Mouse (Mus musculus) CH12.LX (cell line): ENCODE measurements around the gene Tgm2. TPM values are rescaled to one million over a fixed set of nuclear protein-coding genes. Genes with fewer than 3 reads are reported as not detected.

ENCODE experiments used
- DNase-seq: peaks from one replicate; pipeline ENCODE4 v3.0.0-alpha.2; 2013; ENCODE audit errors: extremely low read depth
- H3K27ac ChIP-seq: 2 replicates; pipeline ENCODE4 v1.5.1; 2012; ENCODE audit warnings: low read depth, mild to moderate bottlenecking, control low read depth, moderate library complexity; ENCODE audit not compliant: insufficient read depth
- H3K27me3 ChIP-seq: replicated peaks from 2 replicates; pipeline ENCODE3; 2012; ENCODE audit warnings: inconsistent platforms
- H3K36me3 ChIP-seq, 2 experiments: replicated peaks in 1 of 2; 2 replicates each; pipeline versions ENCODE3 to v1.6.1; 2012; ENCODE audit warnings: inconsistent platforms in 1 of 2, low read length in 1 of 2, mild to moderate bottlenecking in 1 of 2, mixed read lengths in 1 of 2, moderate library complexity in 1 of 2; ENCODE audit not compliant: control insufficient read depth in 1 of 2, insufficient read depth in 1 of 2
- H3K4me1 ChIP-seq, 2 experiments: 2 replicates each; pipeline ENCODE4 v1.6.1; 2012; ENCODE audit warnings: inconsistent platforms in 1 of 2, moderate library complexity in 1 of 2; ENCODE audit not compliant: insufficient read depth in 2 of 2, control insufficient read depth in 1 of 2
- H3K4me2 ChIP-seq: 2 replicates; pipeline ENCODE4 v1.6.1; 2012; ENCODE audit warnings: low read depth, mild to moderate bottlenecking, control low read depth; ENCODE audit not compliant: poor library complexity, insufficient read depth, severe bottlenecking
- H3K4me3 ChIP-seq, 3 experiments: fragments of 150-350 bp in 1 of 3; sonication (generic) in 1 of 3; replicated peaks in 1 of 3; 2 replicates each; pipeline versions ENCODE3 to v1.5.1; 2011 to 2012; ENCODE audit warnings: low read depth in 2 of 3, low read length in 2 of 3, mild to moderate bottlenecking in 2 of 3, moderate library complexity in 2 of 3, control low read depth in 1 of 3, improper control_type of control experiment in 1 of 3, inconsistent platforms in 1 of 3, mixed read lengths in 1 of 3; ENCODE audit not compliant: poor library complexity in 1 of 3
- H3K79me2 ChIP-seq: replicated peaks from 2 replicates; pipeline ENCODE4 v1.6.1; 2012; ENCODE audit warnings: mild to moderate bottlenecking, moderate library complexity; ENCODE audit not compliant: control insufficient read depth, poor library complexity, insufficient read depth, severe bottlenecking; ENCODE audit errors: extremely low read depth
- H3K9ac ChIP-seq: 2 replicates; pipeline ENCODE4 v1.6.1; 2012; ENCODE audit warnings: low read depth, mild to moderate bottlenecking, control low read depth, moderate library complexity; ENCODE audit not compliant: insufficient read depth
- H3K9me3 ChIP-seq: replicated peaks from 2 replicates; pipeline ENCODE3; 2012; ENCODE audit warnings: low read length, inconsistent platforms, mixed read lengths
- BHLHE40 ChIP-seq: IDR thresholded peaks from 2 replicates; pipeline ENCODE4 v1.6.1; 2011; ENCODE audit warnings: mild to moderate bottlenecking, low read depth, low read length, improper control_type of control experiment
- ELF1 ChIP-seq: IDR thresholded peaks from 2 replicates; pipeline ENCODE4 v1.6.1; 2014; ENCODE audit warnings: low read depth, mild to moderate bottlenecking, inconsistent platforms, low read length, improper control_type of control experiment
- EP300 ChIP-seq: IDR thresholded peaks from 2 replicates; pipeline ENCODE4 v1.6.1; 2011; ENCODE audit warnings: low read length, improper control_type of control experiment
- GABPA ChIP-seq: IDR thresholded peaks from 2 replicates; pipeline ENCODE4 v1.6.1; 2012; ENCODE audit warnings: low read depth, low read length, improper control_type of control experiment, inconsistent platforms; ENCODE audit not compliant: insufficient replicate concordance
- IRF4 ChIP-seq: IDR thresholded peaks from 2 replicates; pipeline ENCODE4 v1.6.1; 2014; ENCODE audit warnings: low read depth, mild to moderate bottlenecking, inconsistent platforms, low read length, improper control_type of control experiment
- JUN ChIP-seq: IDR thresholded peaks from 2 replicates; pipeline ENCODE4 v1.6.1; 2011; ENCODE audit warnings: low read depth, mild to moderate bottlenecking, low read length, improper control_type of control experiment, moderate library complexity; ENCODE audit not compliant: insufficient read depth
- KAT2A ChIP-seq: IDR thresholded peaks from 2 replicates; pipeline ENCODE4 v1.6.1; 2012; ENCODE audit warnings: low read length, improper control_type of control experiment, inconsistent platforms; ENCODE audit not compliant: insufficient replicate concordance
- MAFK ChIP-seq: IDR thresholded peaks from 2 replicates; pipeline ENCODE4 v1.6.1; 2011; ENCODE audit warnings: low read length, improper control_type of control experiment; ENCODE audit not compliant: insufficient replicate concordance
- MEF2A ChIP-seq: IDR thresholded peaks from 2 replicates; pipeline ENCODE4 v1.6.1; 2014; ENCODE audit warnings: low read depth, mild to moderate bottlenecking, inconsistent platforms, low read length, improper control_type of control experiment, borderline replicate concordance
- NELFE ChIP-seq: IDR thresholded peaks from 2 replicates; pipeline ENCODE4 v1.6.1; 2011; ENCODE audit warnings: low read depth, low read length, improper control_type of control experiment
- PAX5 ChIP-seq: IDR thresholded peaks from 2 replicates; pipeline ENCODE4 v1.6.1; 2012; ENCODE audit warnings: low read length, inconsistent platforms, mixed read lengths
- RCOR1 ChIP-seq: conservative IDR thresholded peaks from 2 replicates; pipeline ENCODE4 v1.6.1; 2012; ENCODE audit warnings: low read depth, mild to moderate bottlenecking, inconsistent platforms, low read length, improper control_type of control experiment
- SIN3A ChIP-seq: IDR thresholded peaks from 2 replicates; pipeline ENCODE4 v1.6.1; 2012; ENCODE audit warnings: low read length, improper control_type of control experiment, inconsistent platforms
- SMC3 ChIP-seq: IDR thresholded peaks from 2 replicates; pipeline ENCODE4 v1.6.1; 2011; ENCODE audit warnings: low read depth, low read length, improper control_type of control experiment
- TBP ChIP-seq: conservative IDR thresholded peaks from 2 replicates; pipeline ENCODE4 v1.6.1; 2011; ENCODE audit warnings: low read depth, low read length, improper control_type of control experiment
- TCF12 ChIP-seq: IDR thresholded peaks from 2 replicates; pipeline ENCODE4 v1.6.1; 2014; ENCODE audit warnings: low read depth, mild to moderate bottlenecking, inconsistent platforms, low read length, improper control_type of control experiment
- USF1 ChIP-seq: IDR thresholded peaks from 2 replicates; pipeline ENCODE4 v1.6.1; 2014; ENCODE audit warnings: low read depth, mild to moderate bottlenecking, inconsistent platforms, low read length, improper control_type of control experiment
- ZC3H11A ChIP-seq: IDR thresholded peaks from 2 replicates; pipeline ENCODE4 v1.6.1; 2012; ENCODE audit warnings: low read depth, mild to moderate bottlenecking, inconsistent platforms, low read length, improper control_type of control experiment
- ZMIZ1 ChIP-seq: IDR thresholded peaks from 2 replicates; pipeline ENCODE4 v1.6.1; 2012; ENCODE audit warnings: low read depth, mild to moderate bottlenecking, inconsistent platforms, low read length, improper control_type of control experiment
- dilution Hi-C: fragments of 300-500 bp; cut with MboI; formaldehyde crosslinking; loops from 2 replicates; pipeline ENCODE4 v1.14.3; 2020; ENCODE audit warnings: low sequenced_read_pairs; ENCODE audit not compliant: extremely low pct_unique_long_range_greater_than_20kb, extremely low pct_ligation_motif_present
- in situ Hi-C: fragments of 300-500 bp; cut with MboI; formaldehyde crosslinking; loops from 3 replicates; pipeline ENCODE4 v1.14.3; 2019; ENCODE audit warnings: low sequenced_read_pairs, low pct_ligation_motif_present, low pct_unique_long_range_greater_than_20kb, mixed read lengths
- polyA plus RNA-seq: library from polyadenylated mRNA; unstranded; fragments of >175 nt; gene quantifications from 2 replicates; pipeline ENCODE4 v1.2.1, GENCODE M21; 2012; ENCODE audit warnings: low read depth; ENCODE audit not compliant: insufficient read length
- total RNA-seq, 2 experiments: library from RNA; depleted of rRNA; stranded (reverse); fragments of 300-350 nt in 1 of 2; fragments of >200 nt in 1 of 2; gene quantifications; 2 replicates each; pipeline ENCODE4 v1.2.3; 2012 to 2014

Tgm2 gene
- total and polyA plus RNA-seq, 3 experiments = 0.08 to 0.50 (median 0.21) TPM

DNA sequence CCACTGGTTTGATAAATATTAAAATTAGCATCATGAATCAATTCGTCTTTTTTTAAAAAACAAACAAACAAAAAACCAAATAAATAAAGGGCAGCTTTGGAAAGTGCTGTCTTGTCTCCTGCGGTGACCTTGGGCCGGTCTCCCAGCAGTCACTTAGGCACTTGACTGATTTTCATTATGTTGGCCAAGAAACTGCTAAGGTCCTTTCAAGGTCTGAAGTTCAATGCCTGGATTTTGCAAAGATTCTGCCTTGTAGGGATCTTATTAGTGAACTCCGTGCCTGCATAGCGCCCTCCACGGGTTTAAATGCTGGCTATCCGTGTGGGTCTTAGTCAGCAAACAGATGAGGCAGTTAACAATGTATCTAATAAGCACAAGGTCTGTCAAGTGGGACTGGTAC lies 67.3 kb downstream of the Tgm2 start:
- dilution Hi-C loops = no loop called here
- no peak for DNase-seq
- no peaks in the 10 kb centered on the region for H3K9me3 ChIP-seq
- H3K4me2 ChIP-seq = no peak overlapping the region
- peaks cover 0 to 6% of the 10 kb centered on the region in 2 experiments; a peak in 2 of 4 replicates for H3K4me1 ChIP-seq
- in situ Hi-C loops = no loop called here
- no peak overlapping the region for H3K27ac ChIP-seq
- H3K27me3 ChIP-seq = no peaks in the 10 kb centered on the region
- H3K9ac ChIP-seq = no peak overlapping the region
- peaks cover 29 to 45% of the 10 kb centered on the region in 2 experiments for H3K36me3 ChIP-seq
- TF ChIP-seq EP300 (no peak), BHLHE40 (no peak), SMC3 (no peak), KAT2A (no peak), ZMIZ1 (no peak), USF1 (no peak), JUN (no peak), TBP (no peak), PAX5 (no peak), ELF1 (no peak), ZC3H11A (no peak), SIN3A (no peak), TCF12 (no peak), MAFK (no peak), MEF2A (no peak), GABPA (no peak)
- TF ChIP-seq, all 38 proteins: peak for 0
- no peak overlapping the region for H3K4me3 ChIP-seq
- no peaks in the 10 kb centered on the region for H3K79me2 ChIP-seq

GRCm38 (mm10) chr2:158077981-158078380 lies 68.3 kb downstream of the Tgm2 start:
- Histone ChIP-seq H3K27ac (no peak overlapping the region), H3K9me3 (no peaks in the 10 kb centered on the region), H3K4me1 (peaks cover 0 to 6% of the 10 kb centered on the region in 2 experiments; a peak in 2 of 4 replicates), H3K27me3 (no peaks in the 10 kb centered on the region), H3K4me2 (no peak overlapping the region), H3K9ac (no peak overlapping the region), H3K79me2 (no peaks in the 10 kb centered on the region), H3K36me3 (peaks cover 31 to 55% of the 10 kb centered on the region in 2 experiments), H3K4me3 (no peak overlapping the region)
- in situ Hi-C loops = no loop called here
- dilution Hi-C loops = no loop called here
- TF ChIP-seq RCOR1 = no peak
- TF ChIP-seq IRF4 = no peak
- no peak for TF ChIP-seq JUN
- no peak for TF ChIP-seq BHLHE40
- TF ChIP-seq NELFE = no peak
- no peak for TF ChIP-seq MEF2A
- no peak for DNase-seq
